Mouse (Mus musculus) urinary bladder, postnatal 4 days (tissue): Measurements from ENCODE around the gene Chst3.
"Not testable (repeated sequence)": the region's sequence is repeated elsewhere in the genome, so short reads cannot be mapped to it uniquely, and the experiment has no call there.

Experiments used
- DNase-seq, 2 experiments: peaks; one replicate each; pipeline ENCODE4 v3.0.0; 2021 to 2022; ENCODE audit warnings: low spot score in 2 of 2

The Chst3 gene

GRCm38 (mm10) chr10:60230321-60231088 is 11.4 kb upstream of the Chst3 start:
- peak in 1 of 2 experiments; percentile 49 for DNase-seq

DNA sequence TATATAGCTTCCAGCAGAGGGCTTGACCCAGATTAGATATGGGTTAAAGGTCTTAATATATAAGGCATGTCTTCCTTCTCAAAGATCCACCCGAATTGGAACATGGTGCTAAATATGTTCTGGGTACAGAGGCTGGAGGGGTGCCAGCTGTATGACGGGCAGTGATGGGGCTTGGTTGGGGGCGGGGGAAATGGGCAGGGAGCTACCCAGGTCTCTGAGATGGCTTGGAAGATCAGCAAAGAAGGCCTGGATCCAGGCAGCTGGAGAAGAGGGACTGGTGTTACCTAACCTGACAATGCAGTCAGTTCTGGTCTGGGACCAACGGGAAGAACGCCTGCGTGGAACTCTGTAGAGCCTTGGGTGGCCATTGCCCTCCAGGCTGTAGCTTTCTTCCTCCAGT is 10.1 kb upstream of the Chst3 start:
- no peak for DNase-seq

- DNase-seq, result no peak
Measured at GRCm38 (mm10) chr10:60227666-60228065, 8.6 kb upstream of the Chst3 start.

- DNase-seq, result no peak
Measured at GRCm38 (mm10) chr10:60224601-60225000, 5.5 kb upstream of the Chst3 start.

DNA sequence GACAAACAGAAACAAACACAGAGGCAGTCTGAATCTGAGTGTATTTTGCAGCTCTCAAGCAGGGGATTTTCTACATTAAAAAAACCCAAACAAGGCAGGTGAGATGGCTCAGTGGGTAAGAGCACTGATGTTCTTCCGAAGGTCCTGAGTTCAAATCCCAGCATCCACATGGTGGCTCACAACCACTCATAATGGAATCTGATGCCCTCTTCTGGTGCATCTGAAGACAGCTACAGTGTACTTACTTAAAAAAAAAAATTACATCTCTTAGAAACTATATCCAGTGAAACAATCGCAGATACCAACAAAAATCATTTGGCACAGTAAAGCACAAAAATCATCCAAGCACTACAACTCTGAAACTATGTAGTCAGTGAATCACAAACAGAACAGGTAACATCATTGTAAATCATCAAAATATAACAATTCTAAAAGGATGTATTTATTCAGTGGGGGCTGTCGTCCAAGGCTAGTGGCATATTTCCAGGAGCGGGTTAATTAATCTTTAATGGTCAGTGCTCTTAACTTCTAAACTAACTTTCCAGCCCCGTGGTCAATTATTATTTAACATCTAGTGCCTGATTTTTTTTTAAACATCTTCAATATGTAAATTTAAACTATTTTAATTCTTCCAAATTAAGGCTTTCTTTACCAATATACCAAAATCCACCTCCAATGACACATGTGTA is 2.7 kb upstream of the Chst3 start:
- DNase-seq, result not testable (repeated sequence)

DNA sequence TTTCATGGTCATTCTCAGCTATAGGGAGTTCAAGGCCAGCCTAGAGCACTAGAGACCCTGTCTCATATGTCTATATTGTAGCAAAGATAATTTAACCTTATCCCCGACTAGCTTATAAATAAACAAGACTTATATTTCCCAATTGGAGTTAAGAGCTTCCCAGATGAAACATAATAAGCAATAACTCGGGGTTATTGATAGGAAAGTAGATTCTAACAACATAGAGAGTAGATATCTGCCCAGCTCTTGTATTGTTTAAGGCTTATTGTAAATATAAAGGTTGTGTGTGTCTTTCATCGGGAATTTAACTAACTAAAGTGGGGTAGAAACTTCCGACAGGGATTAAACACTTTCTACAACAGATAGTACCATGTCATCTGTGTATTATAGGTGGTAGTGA is 1.5 kb upstream of the Chst3 start:
- no peak for DNase-seq

DNA sequence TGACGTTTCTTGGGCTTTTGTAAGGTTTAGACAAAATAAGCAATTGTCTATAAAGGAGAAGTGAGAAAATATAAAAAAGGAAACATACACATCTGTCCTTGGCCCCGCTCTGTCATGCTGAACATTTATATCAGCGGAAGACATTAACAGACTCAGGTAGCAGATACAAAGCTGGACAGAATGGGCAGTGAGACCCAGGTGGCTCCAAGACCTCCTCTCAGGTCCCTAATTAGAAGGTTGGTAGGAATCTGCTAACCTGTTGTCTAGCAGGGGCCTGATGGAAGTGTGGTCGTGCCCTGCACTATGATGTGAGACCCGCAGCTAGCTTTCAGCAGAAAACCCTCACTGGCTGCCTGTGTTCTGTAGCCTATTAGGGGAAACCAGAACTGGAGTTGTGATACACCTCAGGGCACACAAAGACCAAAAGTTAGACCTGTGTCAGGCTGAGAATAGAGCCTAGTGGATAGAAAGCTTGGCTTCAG is 1.0 kb upstream of the Chst3 start:
- DNase-seq, result no peak

GRCm38 (mm10) chr10:60218033-60218590 is 948 bp downstream of the Chst3 start:
- DNase-seq, result no peak

- DNase-seq, result no peak
Measured at GRCm38 (mm10) chr10:60216331-60217095, 2.5 kb downstream of the Chst3 start.

- DNase-seq, result no peak
Measured at GRCm38 (mm10) chr10:60215077-60215960, 3.7 kb downstream of the Chst3 start.

GRCm38 (mm10) chr10:60212589-60213379 is 6.3 kb downstream of the Chst3 start:
- DNase-seq, result no peak

DNA sequence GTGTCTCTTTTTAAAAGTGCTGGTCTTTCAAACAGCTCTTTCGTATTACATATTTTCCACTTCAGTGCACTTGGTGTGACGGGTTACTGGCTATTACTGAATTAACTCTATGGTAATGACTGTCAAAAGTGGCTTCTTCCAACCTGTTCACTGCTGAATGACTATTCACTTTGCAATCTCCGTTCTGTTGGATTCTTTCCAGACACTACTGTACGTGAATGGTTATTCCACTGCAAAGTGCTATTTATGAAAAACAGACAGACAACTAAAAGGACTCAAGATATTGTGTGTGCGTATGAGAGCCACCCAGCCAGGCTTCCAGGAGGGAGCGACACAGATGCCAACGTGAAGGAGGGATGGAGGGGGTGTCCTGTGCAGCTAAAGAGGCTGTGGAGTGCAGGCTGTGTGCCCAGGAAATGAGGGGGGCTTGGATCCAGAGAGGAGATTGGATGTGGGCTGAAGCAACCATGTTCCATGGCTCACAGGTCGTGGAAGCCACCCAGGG is 7.5 kb downstream of the Chst3 start:
- DNase-seq, result no peak

GRCm38 (mm10) chr10:60210468-60210867 is 8.6 kb downstream of the Chst3 start:
- DNase-seq, result no peak

- no peak for DNase-seq
Measured at GRCm38 (mm10) chr10:60209237-60209636, 9.8 kb downstream of the Chst3 start.

DNA sequence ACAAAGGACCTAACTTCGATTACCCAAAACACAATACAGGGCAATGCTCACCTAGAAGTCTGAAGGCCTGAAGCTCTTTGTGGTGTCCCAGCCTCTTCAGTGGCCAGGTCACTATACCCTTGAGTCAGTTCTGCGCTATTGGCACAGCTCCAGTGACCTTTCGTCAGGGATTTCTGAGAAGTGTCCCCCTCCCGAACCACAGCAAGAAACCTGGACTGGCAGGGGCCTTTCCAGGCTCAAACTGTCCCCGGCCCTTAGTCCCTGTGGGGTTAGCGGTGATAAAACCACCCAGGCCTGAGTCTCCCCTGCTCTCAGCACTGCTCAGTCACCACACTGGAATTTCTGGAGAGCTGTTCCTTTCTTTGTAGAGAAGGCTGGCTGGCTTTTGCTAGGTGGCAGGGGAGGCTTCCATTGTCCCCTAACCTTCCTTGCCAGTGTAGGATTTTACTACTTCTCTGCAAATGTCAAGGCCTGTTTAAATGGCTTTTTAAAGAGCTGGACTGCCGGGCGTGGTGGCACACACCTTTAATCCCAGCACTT is 11.8 kb downstream of the Chst3 start:
- no peak for DNase-seq

- no peak for DNase-seq
Measured at GRCm38 (mm10) chr10:60205601-60206241, 13.3 kb downstream of the Chst3 start.

GRCm38 (mm10) chr10:60202785-60203184 is 16.3 kb downstream of the Chst3 start:
- no peak for DNase-seq

GRCm38 (mm10) chr10:60200996-60201395 is 18.1 kb downstream of the Chst3 start:
- DNase-seq, result no peak

DNA sequence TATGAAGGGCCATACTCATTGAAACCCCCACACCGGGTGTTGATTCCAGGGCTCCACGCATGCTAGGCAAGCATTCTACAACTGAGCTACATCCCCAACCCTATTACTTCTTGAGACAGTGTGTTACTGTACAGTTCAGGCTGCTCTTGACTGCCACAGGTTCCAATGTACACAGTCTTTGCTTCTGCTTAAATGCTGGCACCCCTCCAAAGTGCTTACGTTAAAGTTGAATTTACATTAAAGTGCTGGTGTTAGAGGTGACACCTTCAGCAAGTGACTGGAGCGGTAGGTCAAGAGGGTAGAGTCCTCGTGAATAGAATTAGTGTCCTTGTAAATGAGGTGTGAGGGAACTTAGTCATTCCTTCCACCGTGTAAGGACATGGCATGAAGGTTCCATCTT is 19.7 kb downstream of the Chst3 start:
- no peak for DNase-seq
